Mouse (Mus musculus): ENCODE results near the gene Zfp276.

- TF ChIP-seq CTCF (IDR thresholded peaks at IDR 0.05; ENCODE audit: control insufficient read depth, insufficient read depth, insufficient read length) (no peak), MAX (IDR thresholded peaks at IDR 0.05) (no peak)
These were observed 42.1 kb upstream of the Zfp276 start for GRCm38 (mm10) chr8:123211876-123212275.

All from C2C12 (cell line).